Mouse (Mus musculus) small intestine, adult 2 months (tissue): ENCODE measurements around the gene Shoc2.

Source experiments
- CTCF ChIP-seq: fragments of 200-500 bp; IDR thresholded peaks from 2 replicates; pipeline ENCODE4 v1.5.1; 2012; ENCODE audit warnings: low read depth, mild to moderate bottlenecking, control low read depth, inconsistent platforms, low read length, moderate library complexity, mixed read lengths; ENCODE audit not compliant: insufficient replicate concordance, insufficient read length; ENCODE audit errors: extremely low read depth
- POLR2A ChIP-seq: fragments of 200-500 bp; IDR thresholded peaks from 2 replicates; pipeline ENCODE4 v1.6.1; 2012; ENCODE audit warnings: low read depth, mild to moderate bottlenecking, control low read depth, inconsistent platforms, low read length, moderate library complexity

DNA sequence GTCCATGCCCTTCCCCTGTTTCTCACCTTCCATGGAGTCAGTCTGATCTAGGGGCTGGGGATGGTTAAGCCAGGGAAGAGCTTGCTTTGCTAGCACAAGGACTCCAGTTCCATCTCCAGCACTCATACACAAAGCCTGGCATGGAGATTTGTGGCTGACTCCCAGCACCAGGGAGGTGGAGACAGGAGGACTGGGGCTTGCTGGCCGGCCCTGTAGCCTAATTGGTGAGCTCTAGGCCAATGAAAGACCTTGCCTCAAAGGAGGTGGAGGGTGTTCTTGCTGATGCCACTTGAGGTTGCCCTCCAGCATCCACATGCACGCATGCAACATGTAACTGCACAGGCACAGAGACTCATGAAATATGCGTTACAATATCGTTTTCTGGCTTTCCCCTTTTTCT, 45.6 kb upstream of the Shoc2 start:
- TF ChIP-seq CTCF (no peak), POLR2A (no peak)
